ENCODE assay signal across 11 mouse cellular contexts in the genomic region with DNA sequence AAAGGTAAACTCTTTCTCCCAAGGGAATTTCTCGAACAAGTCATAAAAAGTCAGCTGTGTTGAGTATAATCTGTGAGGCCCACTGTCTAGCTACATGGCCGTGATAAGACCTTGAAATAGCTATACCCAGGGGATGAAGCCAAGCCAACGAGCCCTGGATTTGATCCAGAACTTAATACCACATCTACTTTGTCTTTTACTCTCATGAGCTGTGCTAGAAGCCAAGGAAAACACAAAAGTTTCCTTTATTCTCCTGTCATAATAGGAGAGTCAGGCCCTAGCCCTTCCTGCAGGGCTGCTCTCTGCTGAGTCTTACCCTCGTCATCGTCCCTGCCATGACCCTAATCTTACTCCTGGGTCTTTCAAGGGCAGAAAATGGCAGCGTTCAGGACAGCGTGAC. TPM values are rescaled to one million over a fixed set of nuclear protein-coding genes. Genes with fewer than 3 reads are reported as not detected.
A peak's percentile ranks its signal among the peaks of the same experiment; 100 is the strongest.
DNase-seq lines count a peak whose midpoint lies in the region; ATAC-seq and TF ChIP-seq lines count a peak whose summit lies in the region.
"Had no signal": no experiment of that assay in that cellular context is flagged by ENCODE, and none has a peak within 500 bp of the region (broad histone marks: within the 10 kb centered on the region; RNA-seq: fewer than 3 reads in every experiment).

No protein-coding gene starts in this region.

- no peak for TF ChIP-seq CTCF in brain, embryonic 14.5 days (IDR thresholded peaks at IDR 0.05; ENCODE audit: borderline replicate concordance, extremely low read depth, insufficient read depth, insufficient read length)
- no peak for TF ChIP-seq CTCF in left cerebral cortex, adult 2 months (IDR thresholded peaks at IDR 0.05)

- H3K4me1 ChIP-seq in embryonic facial prominence, embryonic 14.5 days (ENCODE audit: control insufficient read depth, insufficient read depth, low read length) = no peaks in the 10 kb centered on the region
- no peaks in the 10 kb centered on the region for H3K4me1 ChIP-seq in embryonic facial prominence, embryonic 10.5 days
- H3K4me1 ChIP-seq in forebrain, embryonic 11.5 days (replicated peaks; ENCODE audit: control insufficient read depth, insufficient read depth, low read length) = no peaks in the 10 kb centered on the region

- no peak for TF ChIP-seq POLR2A in brain, embryonic 14.5 days (IDR thresholded peaks at IDR 0.05; ENCODE audit: borderline replicate concordance, extremely low read depth, insufficient read depth, insufficient read length, poor library complexity, severe bottlenecking)

- 41% methylated on average over 7 of the region's 7 CpGs for WGBS in embryonic facial prominence, embryonic 14.5 days
- 77% methylated on average over 7 of the region's 7 CpGs for WGBS in embryonic facial prominence, embryonic 10.5 days
- WGBS in forebrain, embryonic 11.5 days = 85% methylated on average over 7 of the region's 7 CpGs

- H3K9ac ChIP-seq in embryonic facial prominence, embryonic 14.5 days (ENCODE audit: low read depth, low read length) = no peak overlapping the region
- H3K9ac ChIP-seq in forebrain, embryonic 11.5 days (ENCODE audit: low read length) = no peak overlapping the region
- H3K9ac ChIP-seq: liver, embryonic 14.5 days had no signal

- no peak overlapping the region for H3K27ac ChIP-seq in embryonic facial prominence, embryonic 14.5 days (replicated peaks; ENCODE audit: low read depth, low read length)
- H3K27ac ChIP-seq in embryonic facial prominence, embryonic 10.5 days (replicated peaks) = no peak overlapping the region
- H3K27ac ChIP-seq in forebrain, embryonic 11.5 days (ENCODE audit: low read depth, low read length) = no peak overlapping the region
- no peak overlapping the region for H3K27ac ChIP-seq in left cerebral cortex, adult 2 months
- H3K27ac ChIP-seq: liver, embryonic 14.5 days had no signal

- no peaks in the 10 kb centered on the region for H3K27me3 ChIP-seq in embryonic facial prominence, embryonic 14.5 days (replicated peaks; ENCODE audit: control insufficient read depth, insufficient read depth, low read length)
- H3K27me3 ChIP-seq in embryonic facial prominence, embryonic 10.5 days (replicated peaks; ENCODE audit: low read depth, poor library complexity, severe bottlenecking) = no peaks in the 10 kb centered on the region
- no peaks in the 10 kb centered on the region for H3K27me3 ChIP-seq in forebrain, embryonic 11.5 days (ENCODE audit: control insufficient read depth, insufficient read depth, low read length)

- intact Hi-C loops in heart, postnatal 25 days (cut with DNase I) = no loop called here
- intact Hi-C loops in left cerebral cortex, adult 2 months (cut with DNase I) = no loop called here

- peak; percentile 84 for ATAC-seq in embryonic facial prominence, embryonic 14.5 days (ENCODE audit: low read depth)
- ATAC-seq in forebrain, embryonic 11.5 days (replicated peaks; ENCODE audit: low FRiP score) = no peak
- ATAC-seq: inflammation-experienced regulatory T-cells, adult 6 months had no signal

- H3K36me3 ChIP-seq in embryonic facial prominence, embryonic 14.5 days (ENCODE audit: control insufficient read depth, insufficient read depth, low read length) = no peaks in the 10 kb centered on the region
- H3K36me3 ChIP-seq in embryonic facial prominence, embryonic 10.5 days (replicated peaks) = no peaks in the 10 kb centered on the region
- no peaks in the 10 kb centered on the region for H3K36me3 ChIP-seq in forebrain, embryonic 11.5 days (ENCODE audit: control insufficient read depth, insufficient read depth, low read length)

- no peak overlapping the region for H3K4me2 ChIP-seq in embryonic facial prominence, embryonic 14.5 days (ENCODE audit: low read depth, low read length)
- H3K4me2 ChIP-seq in forebrain, embryonic 11.5 days (ENCODE audit: low read depth, low read length, severe bottlenecking) = no peak overlapping the region

- H3K4me3 ChIP-seq in embryonic facial prominence, embryonic 14.5 days (ENCODE audit: low read depth, low read length) = no peak overlapping the region
- H3K4me3 ChIP-seq in embryonic facial prominence, embryonic 10.5 days = no peak overlapping the region
- no peak overlapping the region for H3K4me3 ChIP-seq in forebrain, embryonic 11.5 days (ENCODE audit: low read depth, low read length)
- no peak overlapping the region for H3K4me3 ChIP-seq in left cerebral cortex, adult 2 months

- peak; percentile 83 for DNase-seq in embryonic facial prominence, embryonic 14.5 days (ENCODE audit: low spot score)
- no peak for DNase-seq in embryonic facial prominence, embryonic 10.5 days (ENCODE audit: low spot score)
- peak; percentile 96 for DNase-seq in 3T3-L1 (ENCODE audit: low read depth, low spot score)
- DNase-seq in brain, embryonic 14.5 days (ENCODE audit: low read depth) = peak; percentile 15
- DNase-seq in heart, postnatal 25 days (ENCODE audit: low spot score) = peak; percentile 42
- no peak for DNase-seq in forebrain, embryonic 11.5 days (ENCODE audit: low spot score)
- DNase-seq in thymus, adult 18-20 months = no peak
- no peak for DNase-seq in left cerebral cortex, adult 2 months (ENCODE audit: extremely low spot score in 1 of 2, low spot score in 2 of 2)
- DNase-seq: cerebellum, adult 11 months had no signal

- no peaks in the 10 kb centered on the region for H3K9me3 ChIP-seq in embryonic facial prominence, embryonic 14.5 days (ENCODE audit: control insufficient read depth, low read length)
- H3K9me3 ChIP-seq in embryonic facial prominence, embryonic 10.5 days = no peaks in the 10 kb centered on the region
- H3K9me3 ChIP-seq in forebrain, embryonic 11.5 days (ENCODE audit: control insufficient read depth, low read length) = no peaks in the 10 kb centered on the region

RNA-seq across cellular contexts. Expression of a gene that starts 28.5 kb away (rescaled TPM):
- polyA plus RNA-seq in embryonic facial prominence, embryonic 14.5 days (2014; fragmentation: Nextera tagmentation; extraction: Ambion mirVana) = 33.0 and 34.2 TPM in 2 replicates
- polyA plus RNA-seq in embryonic facial prominence, embryonic 10.5 days (2016; fragmentation: Nextera tagmentation; extraction: Ambion mirVana) = 16.5 and 16.7 TPM in 2 replicates
- 12.9 and 18.9 TPM in 2 replicates for polyA plus RNA-seq in brain, embryonic 14.5 days (2012; rRNA removed)
- total RNA-seq in heart, postnatal 25 days (2021) = 10 to 100 TPM in 1 of 2 experiments, 1 to 10 TPM in 1; 8.0 to 10.9 TPM
- 18.1 and 21.7 TPM in 2 replicates for polyA plus RNA-seq in forebrain, embryonic 11.5 days (2014; fragmentation: Nextera tagmentation; extraction: Ambion mirVana)
- 10 to 100 TPM; 27.1 to 31.7 TPM for total RNA-seq in left cerebral cortex, adult 2 months (2021)

RNA-seq across cellular contexts. Expression of a gene that starts 50.1 kb away (rescaled TPM):
- polyA plus RNA-seq in embryonic facial prominence, embryonic 14.5 days (2014; fragmentation: Nextera tagmentation; extraction: Ambion mirVana) = 84.3 and 86.2 TPM in 2 replicates
- 182 and 183 TPM in 2 replicates for polyA plus RNA-seq in embryonic facial prominence, embryonic 10.5 days (2016; fragmentation: Nextera tagmentation; extraction: Ambion mirVana)
- polyA plus RNA-seq in brain, embryonic 14.5 days (2012; rRNA removed) = 75.2 and 77.6 TPM in 2 replicates
- total RNA-seq in heart, postnatal 25 days (2021) = 10 to 100 TPM; 11.8 to 14.0 TPM
- polyA plus RNA-seq in forebrain, embryonic 11.5 days (2014; fragmentation: Nextera tagmentation; extraction: Ambion mirVana) = 138 and 148 TPM in 2 replicates
- total RNA-seq in left cerebral cortex, adult 2 months (2021) = 10 to 100 TPM; 63.9 to 68.0 TPM

Comparison
In these comparisons a context has a peak if more than half of its experiments do, and no peak if none do; other contexts are left out.
1. DNase-seq: peak in embryonic facial prominence, embryonic 14.5 days (single experiment), 3T3-L1 (single experiment), brain, embryonic 14.5 days (single experiment) and heart, postnatal 25 days (single experiment); none in embryonic facial prominence, embryonic 10.5 days (single experiment), forebrain, embryonic 11.5 days (single experiment), thymus, adult 18-20 months (0 of 2) and left cerebral cortex, adult 2 months (0 of 2).